Mouse (Mus musculus) intestine, embryonic 14.5 days (tissue): ENCODE data around the gene Tbl2. TPM values are rescaled to one million over a fixed set of nuclear protein-coding genes. Genes with fewer than 3 reads are reported as not detected.

Experiments used
- ATAC-seq: fragments of 200-750 bp; cut with Nextera tagmentation; replicated peaks from 2 replicates; pipeline ENCODE4 v1.8.0; 2017; ENCODE audit warnings: low read depth, moderate number of reproducible peaks, moderate TSS enrichment, moderate library complexity; ENCODE audit not compliant: low FRiP score, low TSS enrichment
- DNase-seq: peaks from one replicate; pipeline ENCODE4 v3.0.0-alpha.2; 2018; ENCODE audit warnings: low spot score
- H3K27ac ChIP-seq: fragments of 300-500 bp; sonication (generic); 2 replicates; pipeline ENCODE4 v1.5.1; 2014; ENCODE audit warnings: low read depth, mild to moderate bottlenecking, control low read depth
- H3K27me3 ChIP-seq: fragments of 300-500 bp; sonication (generic); replicated peaks from 2 replicates; pipeline ENCODE4 v1.6.1; 2014; ENCODE audit warnings: low read length, control low read depth; ENCODE audit not compliant: control insufficient read depth, insufficient read depth
- H3K36me3 ChIP-seq: fragments of 300-500 bp; sonication (generic); 2 replicates; pipeline ENCODE4 v1.6.1; 2014; ENCODE audit warnings: low read length, control low read depth; ENCODE audit not compliant: control insufficient read depth, insufficient read depth
- H3K4me1 ChIP-seq: fragments of 300-500 bp; sonication (generic); replicated peaks from 2 replicates; pipeline ENCODE4 v1.6.1; 2014; ENCODE audit warnings: low read length, control low read depth, mixed read lengths; ENCODE audit not compliant: control insufficient read depth, insufficient read depth
- H3K4me2 ChIP-seq: fragments of 300-500 bp; sonication (generic); 2 replicates; pipeline ENCODE4 v1.6.1; 2014; ENCODE audit warnings: low read length
- H3K4me3 ChIP-seq: fragments of 300-500 bp; sonication (generic); 2 replicates; pipeline ENCODE4 v1.5.1; 2014; ENCODE audit warnings: low read depth, low read length, control low read depth, mixed read lengths
- H3K9ac ChIP-seq: fragments of 300-500 bp; sonication (generic); 2 replicates; pipeline ENCODE4 v1.6.1; 2014; ENCODE audit warnings: mild to moderate bottlenecking, low read length
- H3K9me3 ChIP-seq: fragments of 300-500 bp; sonication (generic); 2 replicates; pipeline ENCODE4 v1.6.1; 2016; ENCODE audit warnings: low read length, control low read depth; ENCODE audit not compliant: control insufficient read depth
- WGBS: fragments of 180-500 bp; shearing (Covaris S2); extraction: QIAGEN DNeasy Blood & Tissue Kit; methylation state at CpG from one replicate; pipeline ENCODE4 v1.1.7; 2014; 5-methylcytosine and 5-hydroxymethylcytosine counted together
- polyA plus RNA-seq: library from polyadenylated mRNA; unstranded; fragments of >200 nt; fragmentation: Nextera tagmentation; extraction: Ambion mirVana; gene quantifications from 2 replicates; pipeline ENCODE4 v1.2.1, GENCODE M21; 2014

Gene Tbl2
- polyA plus RNA-seq, 1 experiment from 2014 or later, result 27.8 TPM

- H3K4me2 ChIP-seq, result no peak overlapping the region
- H3K36me3 ChIP-seq, result no peaks in the 10 kb centered on the region
- ATAC-seq (no peak), DNase-seq (no peak)
- H3K27me3 ChIP-seq, result peaks cover 11% of the 10 kb centered on the region
- no peaks in the 10 kb centered on the region for H3K9me3 ChIP-seq
- H3K9ac ChIP-seq, result no peak overlapping the region
- no peak overlapping the region for H3K4me3 ChIP-seq
- 89% methylated on average over 12 of the region's 12 CpGs for WGBS
- no peak overlapping the region for H3K27ac ChIP-seq
- H3K4me1 ChIP-seq, result no peaks in the 10 kb centered on the region
These were observed 35.7 kb upstream of the Tbl2 start for GRCm38 (mm10) chr5:135113782-135114181.

- 80% methylated on average over 8 of the region's 8 CpGs for WGBS
- H3K27me3 ChIP-seq, result 0 out of 2 replicates have a peak, but pooled peaks cover 3% of the 10 kb centered on the region
- H3K4me2 ChIP-seq, result no peak overlapping the region
- H3K4me1 ChIP-seq, result no peaks in the 10 kb centered on the region
- H3K9me3 ChIP-seq, result no peaks in the 10 kb centered on the region
- DNase-seq, result no peak
- H3K9ac ChIP-seq, result no peak overlapping the region
- no peak overlapping the region for H3K27ac ChIP-seq
- no peak overlapping the region for H3K4me3 ChIP-seq
- ATAC-seq, result no peak
- no peaks in the 10 kb centered on the region for H3K36me3 ChIP-seq
These were observed 34.2 kb upstream of the Tbl2 start for GRCm38 (mm10) chr5:135115241-135115640.

- H3K36me3 ChIP-seq, result no peaks in the 10 kb centered on the region
- ATAC-seq (peak; percentile 90), DNase-seq (peak; percentile 77)
- no peaks in the 10 kb centered on the region for H3K4me1 ChIP-seq
- H3K9me3 ChIP-seq, result no peaks in the 10 kb centered on the region
- no peak overlapping the region for H3K4me2 ChIP-seq
- WGBS, result 14% methylated on average over 6 of the region's 6 CpGs
- H3K9ac ChIP-seq, result no peak overlapping the region
- H3K27ac ChIP-seq, result no peak overlapping the region
- H3K4me3 ChIP-seq, result no peak overlapping the region
- H3K27me3 ChIP-seq, result peaks cover 9% of the 10 kb centered on the region
These were observed 30.8 kb upstream of the Tbl2 start for GRCm38 (mm10) chr5:135118589-135119081.

- no peak for ATAC-seq
- Histone ChIP-seq H3K4me3 (no peak overlapping the region), H3K27ac (no peak overlapping the region), H3K4me2 (no peak overlapping the region), H3K9ac (no peak overlapping the region), H3K4me1 (no peaks in the 10 kb centered on the region), H3K36me3 (no peaks in the 10 kb centered on the region), H3K9me3 (no peaks in the 10 kb centered on the region), H3K27me3 (peaks cover 9% of the 10 kb centered on the region)
- no peak for DNase-seq
- 55% methylated on average over 4 of the region's 4 CpGs for WGBS
These were observed 28.7 kb upstream of the Tbl2 start for GRCm38 (mm10) chr5:135120753-135121152.

- no peak overlapping the region for H3K9ac ChIP-seq
- ATAC-seq, result no peak
- WGBS, result 60% methylated on average over 6 of the region's 6 CpGs
These were observed 23.3 kb upstream of the Tbl2 start for GRCm38 (mm10) chr5:135126121-135126520.

GRCm38 (mm10) chr5:135127669-135128068 lies 21.8 kb upstream of the Tbl2 start:
- H3K4me1 ChIP-seq, result no peaks in the 10 kb centered on the region
- H3K9me3 ChIP-seq, result no peaks in the 10 kb centered on the region
- H3K9ac ChIP-seq, result no peak overlapping the region
- H3K36me3 ChIP-seq, result no peaks in the 10 kb centered on the region
- 80% methylated on average over 6 of the region's 6 CpGs for WGBS
- no peak overlapping the region for H3K4me3 ChIP-seq
- no peak overlapping the region for H3K4me2 ChIP-seq
- ATAC-seq (no peak), DNase-seq (no peak)
- H3K27ac ChIP-seq, result no peak overlapping the region
- H3K27me3 ChIP-seq, result peaks cover 7% of the 10 kb centered on the region

More at GRCm38 (mm10) chr5:135126121-135126520, 23.3 kb upstream of the Tbl2 start:
- no peaks in the 10 kb centered on the region for H3K4me1 ChIP-seq
- H3K4me3 ChIP-seq, result no peak overlapping the region
- H3K4me2 ChIP-seq, result no peak overlapping the region
- no peak for DNase-seq
- H3K9me3 ChIP-seq, result no peaks in the 10 kb centered on the region
- H3K36me3 ChIP-seq, result no peaks in the 10 kb centered on the region
- H3K27ac ChIP-seq, result no peak overlapping the region
- H3K27me3 ChIP-seq, result peaks cover 7% of the 10 kb centered on the region

- Histone ChIP-seq H3K9me3 (no peaks in the 10 kb centered on the region), H3K4me1 (no peaks in the 10 kb centered on the region), H3K4me2 (no peak overlapping the region), H3K36me3 (no peaks in the 10 kb centered on the region), H3K9ac (no peak overlapping the region), H3K27ac (no peak overlapping the region), H3K4me3 (no peak overlapping the region), H3K27me3 (peaks cover 25% of the 10 kb centered on the region)
- WGBS, result 84% methylated on average over 4 of the region's 4 CpGs
- DNase-seq (no peak), ATAC-seq (no peak)
These were observed 19.7 kb upstream of the Tbl2 start for GRCm38 (mm10) chr5:135129747-135130146.

- Histone ChIP-seq H3K4me2 (peak overlapping the region; percentile 37), H3K36me3 (no peaks in the 10 kb centered on the region), H3K27ac (no peak overlapping the region), H3K4me1 (no peaks in the 10 kb centered on the region), H3K4me3 (no peak overlapping the region), H3K9me3 (no peaks in the 10 kb centered on the region), H3K27me3 (peaks cover 27% of the 10 kb centered on the region), H3K9ac (no peak overlapping the region)
- peak; percentile 64 for DNase-seq
- ATAC-seq, result 0 out of 2 replicates have a peak, but pooled peaks have one; percentile 48
- WGBS, result 5% methylated on average over 26 of the region's 26 CpGs
These were observed 15.6 kb upstream of the Tbl2 start for GRCm38 (mm10) chr5:135133736-135134405.

GRCm38 (mm10) chr5:135134534-135134933 lies 14.9 kb upstream of the Tbl2 start:
- Histone ChIP-seq H3K9me3 (no peaks in the 10 kb centered on the region), H3K4me3 (no peak overlapping the region), H3K9ac (no peak overlapping the region), H3K4me2 (peak overlapping the region; percentile 37), H3K4me1 (no peaks in the 10 kb centered on the region), H3K36me3 (no peaks in the 10 kb centered on the region), H3K27ac (no peak overlapping the region), H3K27me3 (peaks cover 27% of the 10 kb centered on the region)
- peak; percentile 59 for DNase-seq
- 6% methylated on average over 8 of the region's 8 CpGs for WGBS
- no peak for ATAC-seq
